Mouse (Mus musculus) embryonic facial prominence, embryonic 12.5 days (tissue): ENCODE data around the gene Raver1. TPM values are rescaled to one million over a fixed set of nuclear protein-coding genes. Genes with fewer than 3 reads are reported as not detected.

Source experiments
- ATAC-seq: fragments of 200-750 bp; cut with Nextera tagmentation; 2 replicates; pipeline ENCODE4 v1.8.0; 2017; ENCODE audit not compliant: insufficient number of reproducible peaks, insufficient read depth, low FRiP score, low TSS enrichment
- H3K27ac ChIP-seq: fragments of 300-500 bp; sonication (generic); 2 replicates; pipeline ENCODE4 v1.5.1; 2016; ENCODE audit warnings: mild to moderate bottlenecking
- H3K27me3 ChIP-seq: fragments of 300-500 bp; sonication (generic); 2 replicates; pipeline ENCODE4 v1.6.1; 2016; ENCODE audit warnings: mild to moderate bottlenecking, moderate library complexity
- H3K36me3 ChIP-seq: fragments of 300-500 bp; sonication (generic); 2 replicates; pipeline ENCODE4 v1.6.1; 2016; ENCODE audit warnings: mild to moderate bottlenecking
- H3K4me1 ChIP-seq: fragments of 300-500 bp; sonication (generic); 2 replicates; pipeline ENCODE4 v1.6.1; 2016
- H3K4me2 ChIP-seq: fragments of 300-500 bp; sonication (generic); replicated peaks from 2 replicates; pipeline ENCODE4 v1.6.1; 2016; ENCODE audit warnings: mild to moderate bottlenecking, moderate library complexity
- H3K4me3 ChIP-seq: fragments of 300-500 bp; sonication (generic); 2 replicates; pipeline ENCODE4 v1.5.1; 2016; ENCODE audit warnings: mild to moderate bottlenecking
- H3K9ac ChIP-seq: fragments of 300-500 bp; sonication (generic); 2 replicates; pipeline ENCODE4 v1.6.1; 2016; ENCODE audit warnings: mild to moderate bottlenecking, moderate library complexity
- H3K9me3 ChIP-seq: fragments of 300-500 bp; sonication (generic); 2 replicates; pipeline ENCODE4 v1.6.1; 2016; ENCODE audit warnings: mild to moderate bottlenecking, moderate library complexity
- WGBS: fragments of 180-500 bp; shearing (Covaris S2); methylation state at CpG from one replicate; pipeline ENCODE4 v1.1.7; 2016; 5-methylcytosine and 5-hydroxymethylcytosine counted together
- polyA plus RNA-seq: library from polyadenylated mRNA; unstranded; fragments of >200 nt; fragmentation: Nextera tagmentation; extraction: Ambion mirVana; gene quantifications from 2 replicates; pipeline ENCODE4 v1.2.1, GENCODE M21; 2016

Gene Raver1
- polyA plus RNA-seq, 1 experiment from 2014 or later: 64.3 TPM

GRCm38 (mm10) chr9:21102076-21102475 is 10.3 kb upstream of the Raver1 start:
- 92% methylated on average over 2 of the region's 2 CpGs for WGBS
- H3K9ac ChIP-seq: no peak overlapping the region
- no peaks in the 10 kb centered on the region for H3K27me3 ChIP-seq
- no peak for ATAC-seq
- no peaks in the 10 kb centered on the region for H3K9me3 ChIP-seq
- peaks cover 7% of the 10 kb centered on the region; the same call in 1 of the 2 replicates for H3K4me1 ChIP-seq
- no peak overlapping the region for H3K4me2 ChIP-seq
- H3K4me3 ChIP-seq: no peak overlapping the region
- no peaks in the 10 kb centered on the region for H3K36me3 ChIP-seq
- no peak overlapping the region for H3K27ac ChIP-seq

DNA sequence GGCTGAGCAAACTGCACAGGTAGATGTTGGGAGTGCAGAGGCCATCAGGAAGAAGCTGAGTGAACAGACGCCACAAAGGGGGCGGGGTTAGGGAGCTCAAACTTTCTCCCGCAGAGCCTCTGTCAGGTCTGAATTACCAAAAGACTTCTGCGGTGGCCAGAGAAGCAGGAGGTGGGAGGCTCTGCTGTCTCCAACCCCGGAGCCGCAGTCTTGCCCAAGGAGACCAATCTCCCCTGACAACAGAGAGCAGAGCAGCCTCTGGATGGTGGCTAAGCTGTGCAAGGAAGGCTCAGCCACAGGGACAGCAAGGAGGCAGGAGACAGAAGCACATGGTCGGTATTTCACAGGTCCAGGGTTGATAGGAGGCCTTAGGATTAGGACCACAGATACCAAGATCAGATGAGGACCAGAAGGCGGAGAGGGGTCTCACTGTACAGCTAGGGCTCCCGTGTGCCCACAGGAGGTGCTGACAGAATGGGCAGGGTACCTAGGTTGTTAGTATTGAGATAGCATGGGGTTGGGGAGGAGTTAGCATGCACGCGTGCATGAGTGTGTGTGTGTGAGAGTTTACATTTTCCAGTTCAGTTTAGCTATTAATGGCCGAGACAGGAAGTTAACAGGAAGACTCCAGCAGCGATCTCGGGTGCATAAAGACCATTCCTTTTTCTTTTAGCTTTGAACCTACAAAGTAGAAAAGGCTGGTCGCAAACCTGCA is 8.8 kb upstream of the Raver1 start:
- Histone ChIP-seq H3K4me1 (peaks cover 7% of the 10 kb centered on the region; the same call in 1 of the 2 replicates), H3K4me2 (peak overlapping the region; percentile 26), H3K9ac (no peak overlapping the region), H3K9me3 (no peaks in the 10 kb centered on the region), H3K27me3 (no peaks in the 10 kb centered on the region), H3K27ac (no peak overlapping the region), H3K36me3 (no peaks in the 10 kb centered on the region), H3K4me3 (no peak overlapping the region)
- ATAC-seq: no peak
- WGBS: 45% methylated on average over 15 of the region's 15 CpGs

DNA sequence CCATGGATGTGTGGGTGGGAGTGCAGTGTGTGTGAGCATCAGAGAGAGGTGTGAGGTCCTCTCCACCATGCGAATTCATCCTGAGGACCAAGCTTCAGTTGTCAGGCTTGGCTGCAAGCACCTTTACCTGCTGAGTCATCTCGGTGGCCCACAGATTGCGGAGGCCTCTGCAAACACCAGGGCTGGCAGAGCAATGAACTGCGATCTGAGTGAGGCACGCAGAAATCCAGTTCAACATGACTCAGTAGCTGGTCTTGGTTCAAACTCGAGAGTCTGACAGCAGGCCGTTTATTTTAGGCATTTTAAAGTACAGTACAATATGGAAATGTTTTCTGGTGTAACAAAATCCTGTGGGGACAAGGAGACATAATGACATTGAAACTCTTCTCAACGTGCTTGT is 6.0 kb upstream of the Raver1 start:
- Histone ChIP-seq H3K9me3 (no peaks in the 10 kb centered on the region), H3K4me2 (no peak overlapping the region), H3K36me3 (no peaks in the 10 kb centered on the region), H3K27ac (no peak overlapping the region), H3K9ac (no peak overlapping the region), H3K27me3 (no peaks in the 10 kb centered on the region), H3K4me3 (no peak overlapping the region), H3K4me1 (peaks cover 7% of the 10 kb centered on the region; the same call in 1 of the 2 replicates)
- 85% methylated on average over 8 of the region's 8 CpGs for WGBS
- no peak for ATAC-seq

GRCm38 (mm10) chr9:21095958-21096357 is 4.2 kb upstream of the Raver1 start:
- Histone ChIP-seq H3K27me3 (no peaks in the 10 kb centered on the region), H3K9ac (no peak overlapping the region), H3K27ac (no peak overlapping the region), H3K4me1 (peaks cover 7% of the 10 kb centered on the region; the same call in 1 of the 2 replicates), H3K36me3 (no peaks in the 10 kb centered on the region), H3K4me2 (no peak overlapping the region), H3K9me3 (no peaks in the 10 kb centered on the region), H3K4me3 (no peak overlapping the region)
- WGBS: 88% methylated on average over 4 of the region's 4 CpGs
- no peak for ATAC-seq

GRCm38 (mm10) chr9:21093423-21093822 is 1.6 kb upstream of the Raver1 start:
- Histone ChIP-seq H3K4me3 (no peak overlapping the region), H3K9me3 (no peaks in the 10 kb centered on the region), H3K27ac (no peak overlapping the region), H3K9ac (no peak overlapping the region), H3K4me1 (peaks cover 11% of the 10 kb centered on the region), H3K27me3 (no peaks in the 10 kb centered on the region), H3K4me2 (no peak overlapping the region), H3K36me3 (peaks cover 20% of the 10 kb centered on the region)
- whole genome bisulfite sequencing: 95% methylated on average over 9 of the region's 9 CpGs
- ATAC-seq: no peak

DNA sequence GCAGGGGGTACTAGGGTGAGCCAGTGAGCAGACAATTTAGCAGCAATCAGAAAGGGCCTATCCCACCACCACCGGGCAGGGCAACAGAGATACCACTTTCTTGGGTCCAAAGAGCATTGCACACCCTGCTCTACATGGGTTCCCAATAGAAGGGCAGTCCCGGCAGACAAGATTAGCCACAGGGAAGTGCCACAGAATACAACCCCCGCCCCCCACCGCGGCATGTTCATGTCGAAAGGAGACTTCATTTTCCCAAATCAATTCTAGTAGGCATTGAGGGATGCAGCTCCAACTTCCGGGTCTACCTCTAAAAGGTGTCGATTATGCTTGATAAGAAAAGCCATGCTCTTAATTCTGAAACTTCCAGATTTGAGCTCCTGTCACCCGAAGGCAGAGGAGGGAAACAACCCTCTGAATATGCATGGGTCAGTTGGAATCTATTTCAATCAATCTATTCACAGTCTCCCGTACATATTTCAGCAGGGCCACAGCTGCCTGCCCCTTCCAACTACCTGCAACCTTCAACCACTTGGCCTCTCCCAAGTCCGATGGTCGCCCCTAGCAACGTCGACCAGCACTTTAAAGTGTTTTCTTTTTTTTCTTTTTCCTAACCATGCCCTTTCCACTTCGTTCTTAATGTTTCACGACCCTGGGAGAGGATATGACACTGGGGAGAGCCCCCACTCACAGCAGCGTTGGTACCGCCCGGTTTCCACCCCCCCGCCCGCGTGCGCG is 669 bp downstream of the Raver1 start:
- no peak for ATAC-seq
- WGBS: 4% methylated on average over 24 of the region's 24 CpGs
- Histone ChIP-seq H3K4me3 (peak overlapping the region; percentile 67), H3K36me3 (peaks cover 41% of the 10 kb centered on the region), H3K9ac (peak overlapping the region; percentile 70), H3K27ac (peak overlapping the region; percentile 89), H3K27me3 (no peaks in the 10 kb centered on the region), H3K9me3 (no peaks in the 10 kb centered on the region), H3K4me1 (peaks cover 11% of the 10 kb centered on the region), H3K4me2 (peak overlapping the region; percentile 91)

GRCm38 (mm10) chr9:21090537-21090936 is 1.3 kb downstream of the Raver1 start:
- H3K4me3 ChIP-seq: peak overlapping the region; percentile 67
- H3K27ac ChIP-seq: peak overlapping the region; percentile 37; the same call in 1 of the 2 replicates
- H3K27me3 ChIP-seq: no peaks in the 10 kb centered on the region
- ATAC-seq: no peak
- H3K9me3 ChIP-seq: no peaks in the 10 kb centered on the region
- H3K4me2 ChIP-seq: peak overlapping the region; percentile 91
- 83% methylated on average over 1 of the region's 1 CpGs for WGBS
- peaks cover 47% of the 10 kb centered on the region for H3K36me3 ChIP-seq
- H3K4me1 ChIP-seq: peaks cover 11% of the 10 kb centered on the region
- peak overlapping the region; percentile 70 for H3K9ac ChIP-seq

- 94% methylated on average over 3 of the region's 3 CpGs for WGBS
These were observed 8.5 kb downstream of the Raver1 start for GRCm38 (mm10) chr9:21083324-21083723.

GRCm38 (mm10) chr9:21081127-21081526 is 10.7 kb downstream of the Raver1 start:
- 89% methylated on average over 9 of the region's 9 CpGs for WGBS
- no peak overlapping the region for H3K9ac ChIP-seq
- H3K9me3 ChIP-seq: no peaks in the 10 kb centered on the region
- H3K36me3 ChIP-seq: peaks cover 93% of the 10 kb centered on the region
- no peak overlapping the region for H3K27ac ChIP-seq
- no peaks in the 10 kb centered on the region for H3K4me1 ChIP-seq
- no peak overlapping the region for H3K4me2 ChIP-seq
- H3K27me3 ChIP-seq: no peaks in the 10 kb centered on the region
- ATAC-seq: no peak
- no peak overlapping the region for H3K4me3 ChIP-seq

More at GRCm38 (mm10) chr9:21083324-21083723, 8.5 kb downstream of the Raver1 start:
- Histone ChIP-seq H3K4me2 (no peak overlapping the region), H3K27ac (no peak overlapping the region), H3K36me3 (peaks cover 94% of the 10 kb centered on the region), H3K4me1 (no peaks in the 10 kb centered on the region), H3K4me3 (no peak overlapping the region), H3K27me3 (no peaks in the 10 kb centered on the region), H3K9me3 (no peaks in the 10 kb centered on the region), H3K9ac (no peak overlapping the region)
- no peak for ATAC-seq

DNA sequence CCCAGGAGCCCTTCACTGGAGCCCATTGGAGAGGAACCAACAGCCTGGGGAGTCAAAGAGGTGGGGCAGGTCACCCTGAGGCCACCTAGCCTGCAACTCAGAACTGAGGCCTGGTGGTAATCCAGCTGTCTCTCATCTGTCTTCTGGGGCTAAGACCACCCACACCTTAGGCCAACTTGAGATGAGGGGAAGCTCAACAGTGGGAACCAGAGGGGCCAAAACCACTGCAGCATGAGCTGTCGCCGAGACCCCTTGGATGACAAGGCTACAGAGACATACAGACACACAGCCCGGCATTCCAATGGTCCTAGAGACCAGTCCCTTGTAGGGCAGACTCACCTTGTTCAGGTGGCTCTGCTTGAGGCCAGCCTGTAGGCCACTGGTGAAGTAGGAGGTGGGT is 16.2 kb downstream of the Raver1 start:
- 93% methylated on average over 3 of the region's 3 CpGs for WGBS
- H3K9ac ChIP-seq: no peak overlapping the region
- peaks cover 6% of the 10 kb centered on the region for H3K4me1 ChIP-seq
- H3K27me3 ChIP-seq: no peaks in the 10 kb centered on the region
- peaks cover 71% of the 10 kb centered on the region for H3K36me3 ChIP-seq
- H3K4me3 ChIP-seq: no peak overlapping the region
- no peak overlapping the region for H3K27ac ChIP-seq
- H3K4me2 ChIP-seq: no peak overlapping the region
- no peak for ATAC-seq
- no peaks in the 10 kb centered on the region for H3K9me3 ChIP-seq

GRCm38 (mm10) chr9:21074173-21074572 is 17.6 kb downstream of the Raver1 start:
- Histone ChIP-seq H3K36me3 (peaks cover 61% of the 10 kb centered on the region), H3K4me1 (peaks cover 6% of the 10 kb centered on the region), H3K4me3 (no peak overlapping the region), H3K9ac (no peak overlapping the region), H3K27ac (no peak overlapping the region), H3K4me2 (0 out of 2 replicates have a peak overlapping the region, but pooled peaks have one; percentile 78), H3K27me3 (no peaks in the 10 kb centered on the region), H3K9me3 (no peaks in the 10 kb centered on the region)
- no peak for ATAC-seq
- 79% methylated on average over 1 of the region's 1 CpGs for WGBS
